Mouse (Mus musculus) forebrain, embryonic 14.5 days (tissue): ENCODE measurements around the gene Plin3. TPM values are rescaled to one million over a fixed set of nuclear protein-coding genes. Genes with fewer than 3 reads are reported as not detected.
A peak's percentile ranks its signal among the peaks of the same experiment; 100 is the strongest.

Experiments used
- ATAC-seq: fragments of 200-750 bp; cut with Nextera tagmentation; 2 replicates; pipeline ENCODE4 v1.8.0; 2017; ENCODE audit warnings: mild to moderate bottlenecking, moderate library complexity
- DNase-seq: peaks from one replicate; pipeline ENCODE4 v3.0.0-alpha.2; 2015; ENCODE audit warnings: low spot score
- H3K27ac ChIP-seq: fragments of 300-500 bp; sonication (generic); 2 replicates; pipeline ENCODE4 v1.5.1; 2014; ENCODE audit warnings: low read depth, mild to moderate bottlenecking, control low read depth, low read length, moderate library complexity
- H3K27me3 ChIP-seq: fragments of 300-500 bp; sonication (generic); replicated peaks from 2 replicates; pipeline ENCODE4 v1.6.1; 2014; ENCODE audit warnings: low read length, control low read depth, mixed read lengths; ENCODE audit not compliant: control insufficient read depth, insufficient read depth
- H3K36me3 ChIP-seq: fragments of 300-500 bp; sonication (generic); 2 replicates; pipeline ENCODE4 v1.6.1; 2014; ENCODE audit warnings: low read length, control low read depth; ENCODE audit not compliant: control insufficient read depth, insufficient read depth
- H3K4me1 ChIP-seq: fragments of 300-500 bp; sonication (generic); 2 replicates; pipeline ENCODE4 v1.6.1; 2014; ENCODE audit warnings: antibody characterized with exemption, low read length, control low read depth; ENCODE audit not compliant: control insufficient read depth, insufficient read depth
- H3K4me2 ChIP-seq: fragments of 300-500 bp; sonication (generic); 2 replicates; pipeline ENCODE4 v1.6.1; 2014; ENCODE audit warnings: mild to moderate bottlenecking, control low read depth, low read length
- H3K4me3 ChIP-seq: fragments of 300-500 bp; sonication (generic); 2 replicates; pipeline ENCODE4 v1.5.1; 2014; ENCODE audit warnings: low read depth, low read length, control low read depth
- H3K9ac ChIP-seq: fragments of 300-500 bp; sonication (generic); 2 replicates; pipeline ENCODE4 v1.6.1; 2014; ENCODE audit warnings: mild to moderate bottlenecking, low read length, control low read depth, moderate library complexity
- H3K9me3 ChIP-seq: fragments of 300-500 bp; sonication (generic); replicated peaks from 2 replicates; pipeline ENCODE4 v1.6.1; 2016; ENCODE audit warnings: low read length, control low read depth, mixed read lengths; ENCODE audit not compliant: control insufficient read depth
- WGBS: fragments of 180-500 bp; shearing (Covaris S2); extraction: QIAGEN DNeasy Blood & Tissue Kit; methylation state at CpG from one replicate; pipeline ENCODE4 v1.1.7; 2014; 5-methylcytosine and 5-hydroxymethylcytosine counted together
- polyA plus RNA-seq: library from polyadenylated mRNA; unstranded; fragments of >200 nt; fragmentation: Nextera tagmentation; extraction: Ambion mirVana; gene quantifications from 2 replicates; pipeline ENCODE4 v1.2.1, GENCODE M21; 2014

Plin3 gene
- polyA plus RNA-seq, 1 experiment from 2014 or later, result 17.8 TPM

- no peaks in the 10 kb centered on the region for H3K27me3 ChIP-seq
- H3K27ac ChIP-seq, result 0 out of 2 replicates have a peak overlapping the region, but pooled peaks have one; percentile 22
- peak overlapping the region; percentile 59; the same call in 1 of the 2 replicates for H3K4me3 ChIP-seq
- ATAC-seq (peak; percentile 11; the same call in 1 of the 2 replicates), DNase-seq (peak; percentile 50)
- H3K4me1 ChIP-seq, result peaks cover 11% of the 10 kb centered on the region
- H3K4me2 ChIP-seq, result peak overlapping the region; percentile 92
- WGBS, result 18% methylated on average over 9 of the region's 9 CpGs
- no peaks in the 10 kb centered on the region for H3K9me3 ChIP-seq
- peaks cover 26% of the 10 kb centered on the region for H3K36me3 ChIP-seq
- H3K9ac ChIP-seq, result peak overlapping the region; percentile 30
These were observed 37.2 kb downstream of the Plin3 start for GRCm38 (mm10) chr17:56255429-56255828.

- Histone ChIP-seq H3K4me3 (no peak overlapping the region), H3K27me3 (no peaks in the 10 kb centered on the region), H3K9ac (no peak overlapping the region), H3K4me2 (no peak overlapping the region), H3K27ac (no peak overlapping the region), H3K4me1 (peaks cover 11% of the 10 kb centered on the region), H3K9me3 (no peaks in the 10 kb centered on the region), H3K36me3 (peaks cover 19% of the 10 kb centered on the region)
- 75% methylated on average over 4 of the region's 4 CpGs for WGBS
- no peak for DNase-seq
- no peak for ATAC-seq
These were observed 38.0 kb downstream of the Plin3 start for GRCm38 (mm10) chr17:56254695-56255094.

GRCm38 (mm10) chr17:56251136-56251829 is 41.4 kb downstream of the Plin3 start:
- Histone ChIP-seq H3K27ac (peak overlapping the region; percentile 80), H3K27me3 (no peaks in the 10 kb centered on the region), H3K9ac (no peak overlapping the region), H3K4me1 (peaks cover 7% of the 10 kb centered on the region), H3K9me3 (no peaks in the 10 kb centered on the region), H3K36me3 (no peaks in the 10 kb centered on the region), H3K4me2 (0 out of 2 replicates have a peak overlapping the region, but pooled peaks have one; percentile 20), H3K4me3 (peak overlapping the region; percentile 9; the same call in 1 of the 2 replicates)
- ATAC-seq (peak; percentile 47), DNase-seq (peak; percentile 86)
- WGBS, result 19% methylated on average over 6 of the region's 6 CpGs

- 54% methylated on average over 7 of the region's 7 CpGs for WGBS
- H3K27ac ChIP-seq, result no peak overlapping the region
- no peak overlapping the region for H3K9ac ChIP-seq
- DNase-seq (no peak), ATAC-seq (no peak)
- no peak overlapping the region for H3K4me2 ChIP-seq
- H3K36me3 ChIP-seq, result no peaks in the 10 kb centered on the region
- H3K4me1 ChIP-seq, result 0 out of 2 replicates have a peak, but pooled peaks cover under 1% of the 10 kb centered on the region
- no peak overlapping the region for H3K4me3 ChIP-seq
- H3K27me3 ChIP-seq, result peaks cover 4% of the 10 kb centered on the region; the same call in 1 of the 2 replicates
- H3K9me3 ChIP-seq, result no peaks in the 10 kb centered on the region
These were observed 47.1 kb downstream of the Plin3 start for GRCm38 (mm10) chr17:56245608-56246007.

- WGBS, result 1% methylated on average over 33 of the region's 33 CpGs
- no peaks in the 10 kb centered on the region for H3K4me1 ChIP-seq
- H3K4me3 ChIP-seq, result peak overlapping the region; percentile 35
- no peaks in the 10 kb centered on the region for H3K9me3 ChIP-seq
- H3K27me3 ChIP-seq, result peaks cover 4% of the 10 kb centered on the region; the same call in 1 of the 2 replicates
- peak overlapping the region; percentile 60 for H3K9ac ChIP-seq
- H3K27ac ChIP-seq, result no peak overlapping the region
- DNase-seq (peak; percentile 81), ATAC-seq (peak; percentile 86)
- H3K36me3 ChIP-seq, result no peaks in the 10 kb centered on the region
- H3K4me2 ChIP-seq, result peak overlapping the region; percentile 47
These were observed 50.9 kb downstream of the Plin3 start for GRCm38 (mm10) chr17:56241541-56242401.

- DNase-seq, result peak; percentile 93
- Histone ChIP-seq H3K4me1 (peaks cover 9% of the 10 kb centered on the region), H3K4me2 (peak overlapping the region; percentile 38), H3K27me3 (no peaks in the 10 kb centered on the region), H3K36me3 (no peaks in the 10 kb centered on the region), H3K9me3 (no peaks in the 10 kb centered on the region), H3K27ac (0 out of 2 replicates have a peak overlapping the region, but pooled peaks have one; percentile 39), H3K4me3 (no peak overlapping the region), H3K9ac (no peak overlapping the region)
- 2% methylated on average over 14 of the region's 14 CpGs for WGBS
- peak; percentile 97 for ATAC-seq
These were observed 58.7 kb downstream of the Plin3 start for GRCm38 (mm10) chr17:56233818-56234469.

GRCm38 (mm10) chr17:56233389-56233788 is 59.3 kb downstream of the Plin3 start:
- ATAC-seq, result peak; percentile 21; the same call in 1 of the 2 replicates
- Histone ChIP-seq H3K36me3 (no peaks in the 10 kb centered on the region), H3K9me3 (no peaks in the 10 kb centered on the region), H3K4me1 (peaks cover 9% of the 10 kb centered on the region), H3K4me3 (no peak overlapping the region), H3K27me3 (no peaks in the 10 kb centered on the region), H3K9ac (no peak overlapping the region), H3K4me2 (peak overlapping the region; percentile 38; the same call in 1 of the 2 replicates), H3K27ac (peak overlapping the region; percentile 52; the same call in 1 of the 2 replicates)
- DNase-seq, result no peak
- 54% methylated on average over 8 of the region's 8 CpGs for WGBS

- no peaks in the 10 kb centered on the region for H3K27me3 ChIP-seq
- H3K9ac ChIP-seq, result no peak overlapping the region
- H3K36me3 ChIP-seq, result no peaks in the 10 kb centered on the region
- no peaks in the 10 kb centered on the region for H3K9me3 ChIP-seq
- ATAC-seq (no peak), DNase-seq (peak; percentile 7)
- H3K4me2 ChIP-seq, result no peak overlapping the region
- H3K27ac ChIP-seq, result no peak overlapping the region
- H3K4me1 ChIP-seq, result peaks cover 9% of the 10 kb centered on the region
- WGBS, result 61% methylated on average over 10 of the region's 10 CpGs
- no peak overlapping the region for H3K4me3 ChIP-seq
These were observed 62.7 kb downstream of the Plin3 start for GRCm38 (mm10) chr17:56229943-56230342.
